Mouse (Mus musculus) liver, adult 2 months (tissue): ENCODE measurements around the gene Jade1.

ENCODE experiments used
- CTCF ChIP-seq: fragments of 200-500 bp; IDR thresholded peaks from 2 replicates; pipeline ENCODE4 v1.5.1; 2011; ENCODE audit warnings: low read depth, low read length, control low read depth
- POLR2A ChIP-seq: fragments of 200-500 bp; IDR thresholded peaks from 2 replicates; pipeline ENCODE4 v1.6.1; 2011; ENCODE audit warnings: low read length, control low read depth; ENCODE audit not compliant: insufficient read depth; ENCODE audit errors: extremely low read depth

- no peak for TF ChIP-seq CTCF
- no peak for TF ChIP-seq POLR2A
Observed at GRCm38 (mm10) chr3:41580401-41581323, 25.1 kb downstream of the Jade1 start.
